8 mouse cellular contexts compared by ENCODE assay signal in the genomic region with DNA sequence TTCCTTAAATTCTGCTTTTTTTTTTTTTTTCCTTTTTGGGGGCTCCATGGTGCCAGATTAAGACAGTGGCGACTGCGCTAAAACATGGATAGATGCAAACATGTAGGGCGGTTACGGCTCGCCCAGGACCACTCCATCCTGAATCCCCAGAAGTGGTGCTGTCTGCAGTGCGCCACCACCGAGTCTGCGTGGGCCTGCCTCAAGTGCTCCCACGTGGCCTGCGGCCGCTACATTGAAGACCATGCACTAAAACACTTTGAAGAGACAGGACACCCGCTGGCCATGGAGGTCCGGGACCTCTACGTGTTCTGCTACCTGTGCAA. TPM values are rescaled to one million over a fixed set of nuclear protein-coding genes. Genes with fewer than 3 reads are reported as not detected.
A peak's percentile ranks its signal among the peaks of the same experiment; 100 is the strongest.
DNase-seq lines count a peak whose midpoint lies in the region; ATAC-seq and TF ChIP-seq lines count a peak whose summit lies in the region.

No protein-coding gene starts in this region.

- DNase-seq in left cerebral cortex, adult 18-20 months (ENCODE audit: low spot score in 2 of 2), result peak; percentile 28 to 64
- DNase-seq in left cerebral cortex, adult 11 months (ENCODE audit: low spot score), result no peak
- DNase-seq in intestine, embryonic 14.5 days (ENCODE audit: low spot score), result no peak
- DNase-seq in cerebellum, adult 18-20 months, result no peak
- DNase-seq in cerebellum, adult 9-11 months, result no peak
- DNase-seq in urinary bladder, postnatal 10 days (ENCODE audit: low spot score), result no peak

- H3K4me2 ChIP-seq in intestine, embryonic 14.5 days (ENCODE audit: low read length), result peak overlapping the region; percentile 76
- H3K4me2 ChIP-seq in neural tube, embryonic 12.5 days (replicated peaks), result peak overlapping the region; percentile 84

- peaks cover 3% of the 10 kb centered on the region; the same call in 1 of the 2 replicates for H3K4me1 ChIP-seq in embryonic fibroblast, embryonic 13.5 days (ENCODE audit: control insufficient read depth, insufficient read depth, low read length)
- no peaks in the 10 kb centered on the region for H3K4me1 ChIP-seq in intestine, embryonic 14.5 days (replicated peaks; ENCODE audit: control insufficient read depth, insufficient read depth, low read length)
- peaks cover 13% of the 10 kb centered on the region for H3K4me1 ChIP-seq in neural tube, embryonic 12.5 days

- no peaks in the 10 kb centered on the region for H3K9me3 ChIP-seq in intestine, embryonic 14.5 days (ENCODE audit: control insufficient read depth, low read length)
- H3K9me3 ChIP-seq in neural tube, embryonic 12.5 days, result no peaks in the 10 kb centered on the region

- H3K27me3 ChIP-seq in intestine, embryonic 14.5 days (replicated peaks; ENCODE audit: control insufficient read depth, insufficient read depth, low read length), result no peaks in the 10 kb centered on the region
- peaks cover 5% of the 10 kb centered on the region for H3K27me3 ChIP-seq in neural tube, embryonic 12.5 days (replicated peaks)

- peak; percentile 41; the same call in 1 of the 2 replicates for ATAC-seq in intestine, embryonic 14.5 days (replicated peaks; ENCODE audit: low FRiP score, low TSS enrichment, low read depth)
- ATAC-seq in neural tube, embryonic 12.5 days (ENCODE audit: low FRiP score, low read depth), result peak; percentile 57

- H3K36me3 ChIP-seq in intestine, embryonic 14.5 days (ENCODE audit: control insufficient read depth, insufficient read depth, low read length), result peaks cover 22% of the 10 kb centered on the region; the same call in 1 of the 2 replicates
- H3K36me3 ChIP-seq in neural tube, embryonic 12.5 days, result peaks cover 13% of the 10 kb centered on the region

- peak overlapping the region; percentile 18 for H3K4me3 ChIP-seq in embryonic fibroblast, embryonic 13.5 days (ENCODE audit: insufficient read depth, low read length)
- H3K4me3 ChIP-seq in intestine, embryonic 14.5 days (ENCODE audit: low read depth, low read length), result peak overlapping the region; percentile 32
- peak overlapping the region; percentile 35 for H3K4me3 ChIP-seq in neural tube, embryonic 12.5 days

- no peak overlapping the region for H3K27ac ChIP-seq in embryonic fibroblast, embryonic 13.5 days (ENCODE audit: insufficient read depth, low read length)
- H3K27ac ChIP-seq in intestine, embryonic 14.5 days (ENCODE audit: low read depth), result no peak overlapping the region
- H3K27ac ChIP-seq in neural tube, embryonic 12.5 days, result no peak overlapping the region

- WGBS in intestine, embryonic 14.5 days, result 20% methylated on average over 14 of the region's 14 CpGs
- WGBS in neural tube, embryonic 12.5 days, result 10% methylated on average over 14 of the region's 14 CpGs

- H3K9ac ChIP-seq in intestine, embryonic 14.5 days (ENCODE audit: low read length), result 0 out of 2 replicates have a peak overlapping the region, but pooled peaks have one; percentile 39
- H3K9ac ChIP-seq in neural tube, embryonic 12.5 days, result peak overlapping the region; percentile 54

- no peak for TF ChIP-seq CTCF in embryonic fibroblast, embryonic 13.5 days (IDR thresholded peaks at IDR 0.05; ENCODE audit: borderline replicate concordance, insufficient read depth, low read length)

- TF ChIP-seq POLR2A in embryonic fibroblast, embryonic 13.5 days (IDR thresholded peaks at IDR 0.05; ENCODE audit: low read depth, low read length), result no peak

RNA-seq across cellular contexts. Expression of a gene that starts 16.2 kb away (rescaled TPM):
- total RNA-seq in left cerebral cortex, adult 18-20 months (2021), result 100 to 1,000 TPM; 205 to 227 TPM
- polyA plus RNA-seq in embryonic fibroblast, embryonic 13.5 days (2011; ENCODE audit: insufficient read length, low read depth, missing spikeins), result 150 and 175 TPM in 2 replicates
- 455 and 463 TPM in 2 replicates for polyA plus RNA-seq in intestine, embryonic 14.5 days (2014; fragmentation: Nextera tagmentation; extraction: Ambion mirVana)
- 327 and 354 TPM in 2 replicates for polyA plus RNA-seq in neural tube, embryonic 12.5 days (2016; fragmentation: Nextera tagmentation; extraction: Ambion mirVana)

RNA-seq across cellular contexts. Expression of a gene that starts 16.9 kb away (rescaled TPM):
- 10 to 100 TPM; 32.2 to 37.0 TPM for total RNA-seq in left cerebral cortex, adult 18-20 months (2021)
- 2.5 and 2.7 TPM in 2 replicates for polyA plus RNA-seq in embryonic fibroblast, embryonic 13.5 days (2011; ENCODE audit: insufficient read length, low read depth, missing spikeins)
- 4.8 and 5.3 TPM in 2 replicates for polyA plus RNA-seq in intestine, embryonic 14.5 days (2014; fragmentation: Nextera tagmentation; extraction: Ambion mirVana)
- 22.7 and 24.1 TPM in 2 replicates for polyA plus RNA-seq in neural tube, embryonic 12.5 days (2016; fragmentation: Nextera tagmentation; extraction: Ambion mirVana)

RNA-seq across cellular contexts. Expression of a gene that starts 22.3 kb away (rescaled TPM):
- total RNA-seq in left cerebral cortex, adult 18-20 months (2021), result 1 to 10 TPM; 4.1 to 5.3 TPM
- polyA plus RNA-seq in embryonic fibroblast, embryonic 13.5 days (2011; ENCODE audit: insufficient read length, low read depth, missing spikeins), result 3.0 and 3.4 TPM in 2 replicates
- polyA plus RNA-seq in intestine, embryonic 14.5 days (2014; fragmentation: Nextera tagmentation; extraction: Ambion mirVana), result 0.90 and 1.4 TPM in 2 replicates
- 0.28 and 0.54 TPM in 2 replicates for polyA plus RNA-seq in neural tube, embryonic 12.5 days (2016; fragmentation: Nextera tagmentation; extraction: Ambion mirVana)

RNA-seq across cellular contexts. Expression of a gene that starts 22.6 kb away (rescaled TPM):
- 1 to 10 TPM; 2.5 to 4.5 TPM for total RNA-seq in left cerebral cortex, adult 18-20 months (2021)
- not detected in 2 replicates for polyA plus RNA-seq in embryonic fibroblast, embryonic 13.5 days (2011; ENCODE audit: insufficient read length, low read depth, missing spikeins)
- 0.52 and 0.53 TPM in 2 replicates for polyA plus RNA-seq in intestine, embryonic 14.5 days (2014; fragmentation: Nextera tagmentation; extraction: Ambion mirVana)
- polyA plus RNA-seq in neural tube, embryonic 12.5 days (2016; fragmentation: Nextera tagmentation; extraction: Ambion mirVana), result 0.86 and 1.3 TPM in 2 replicates

RNA-seq across cellular contexts. Expression of a gene that starts 41.5 kb away (rescaled TPM):
- total RNA-seq in left cerebral cortex, adult 18-20 months (2021), result 10 to 100 TPM in 1 of 2 experiments, 1 to 10 TPM in 1; 8.0 to 11.3 TPM
- 7.2 and 8.8 TPM in 2 replicates for polyA plus RNA-seq in embryonic fibroblast, embryonic 13.5 days (2011; ENCODE audit: insufficient read length, low read depth, missing spikeins)
- 5.3 and 6.5 TPM in 2 replicates for polyA plus RNA-seq in intestine, embryonic 14.5 days (2014; fragmentation: Nextera tagmentation; extraction: Ambion mirVana)
- 10.4 and 12.5 TPM in 2 replicates for polyA plus RNA-seq in neural tube, embryonic 12.5 days (2016; fragmentation: Nextera tagmentation; extraction: Ambion mirVana)

Comparison
In these comparisons a context has a peak if more than half of its experiments do, and no peak if none do; other contexts are left out.
1. DNase-seq: peak in left cerebral cortex, adult 18-20 months (2 of 2); none in left cerebral cortex, adult 11 months (single experiment), intestine, embryonic 14.5 days (single experiment), cerebellum, adult 18-20 months (0 of 2), cerebellum, adult 9-11 months (single experiment) and urinary bladder, postnatal 10 days (single experiment).
2. Peak in every context shown above with its lines, with median percentiles within 50 percentile points of each other: H3K4me3 ChIP-seq.